Mouse (Mus musculus) c-Kit-positive CD71-positive TER-119-negative erythroid progenitor cells, embryonic 14.5 days (primary cell): ENCODE data around the gene Cops4.

Experiments used
- DNase-seq: peaks from one replicate; pipeline ENCODE4 v3.0.0-alpha.2; 2013; ENCODE audit warnings: low read depth

Gene Cops4

GRCm38 (mm10) chr5:100546294-100547080 is 28.4 kb downstream of the Cops4 start:
- no peak for DNase-seq

- no peak for DNase-seq
Observed at GRCm38 (mm10) chr5:100548236-100548635, 30.1 kb downstream of the Cops4 start.

GRCm38 (mm10) chr5:100549311-100549710 is 31.2 kb downstream of the Cops4 start:
- DNase-seq = no peak

GRCm38 (mm10) chr5:100550151-100550550 is 32.0 kb downstream of the Cops4 start:
- no peak for DNase-seq

GRCm38 (mm10) chr5:100551952-100552351 is 33.8 kb downstream of the Cops4 start:
- DNase-seq = no peak

- no peak for DNase-seq
Observed at GRCm38 (mm10) chr5:100553426-100553825, 35.3 kb downstream of the Cops4 start.

- no peak for DNase-seq
Observed at GRCm38 (mm10) chr5:100557019-100557418, 38.9 kb downstream of the Cops4 start.

GRCm38 (mm10) chr5:100557537-100557936 is 39.4 kb downstream of the Cops4 start:
- no peak for DNase-seq

GRCm38 (mm10) chr5:100558783-100559182 is 40.7 kb downstream of the Cops4 start:
- DNase-seq = no peak

GRCm38 (mm10) chr5:100559357-100559756 is 41.2 kb downstream of the Cops4 start:
- DNase-seq = no peak

GRCm38 (mm10) chr5:100562702-100563101 is 44.6 kb downstream of the Cops4 start:
- DNase-seq = no peak

GRCm38 (mm10) chr5:100566798-100567197 is 48.7 kb downstream of the Cops4 start:
- no peak for DNase-seq

GRCm38 (mm10) chr5:100567258-100568032 is 49.3 kb downstream of the Cops4 start:
- no peak for DNase-seq

GRCm38 (mm10) chr5:100568177-100568576 is 50.1 kb downstream of the Cops4 start:
- DNase-seq = no peak

GRCm38 (mm10) chr5:100568802-100569201 is 50.7 kb downstream of the Cops4 start:
- no peak for DNase-seq

- DNase-seq = no peak
Observed at GRCm38 (mm10) chr5:100569250-100569934, 51.3 kb downstream of the Cops4 start.

GRCm38 (mm10) chr5:100569997-100570595 is 52.0 kb downstream of the Cops4 start:
- no peak for DNase-seq

GRCm38 (mm10) chr5:100570716-100571115 is 52.6 kb downstream of the Cops4 start:
- no peak for DNase-seq

GRCm38 (mm10) chr5:100572069-100572468 is 54.0 kb downstream of the Cops4 start, which contains the start of gene Plac8:
Gene Plac8, minus strand, starts transcription at chr5:100572245.
- no peak for DNase-seq

GRCm38 (mm10) chr5:100573256-100573655 is 55.1 kb downstream of the Cops4 start:
- no peak for DNase-seq

GRCm38 (mm10) chr5:100574771-100575170 is 56.7 kb downstream of the Cops4 start:
- DNase-seq = no peak

- DNase-seq = no peak
Observed at GRCm38 (mm10) chr5:100578863-100579411, 60.8 kb downstream of the Cops4 start.
